Comparison of ENCODE assay signal across 17 mouse cellular contexts in the genomic region with DNA sequence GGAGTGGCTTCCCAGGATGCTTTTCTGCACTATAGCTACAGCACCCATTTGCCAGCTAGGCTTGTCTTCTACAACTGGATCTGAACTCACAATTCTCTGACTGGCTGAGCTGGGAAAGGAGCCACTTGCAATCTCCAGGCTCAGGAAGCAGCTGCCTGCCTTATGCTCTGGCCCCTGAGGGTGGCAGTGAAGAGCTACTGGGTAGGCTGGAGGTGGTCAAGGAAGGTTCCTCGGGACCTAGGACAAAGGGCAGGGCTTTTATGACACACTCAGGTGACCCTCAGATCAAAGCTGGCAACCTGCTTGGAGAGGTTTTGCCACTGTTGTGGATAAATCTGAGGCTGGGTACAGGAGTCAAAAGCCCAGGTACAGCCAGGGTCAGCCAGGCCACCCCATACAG.
DNase-seq lines count a peak whose midpoint lies in the region; ATAC-seq and TF ChIP-seq lines count a peak whose summit lies in the region.
"Had no signal": no experiment of that assay in that cellular context is flagged by ENCODE, and none has a peak within 500 bp of the region (broad histone marks: within the 10 kb centered on the region; RNA-seq: fewer than 3 reads in every experiment).

No protein-coding gene starts in this region.

- no peak overlapping the region for H3K4me3 ChIP-seq in forebrain, postnatal 0 days (ENCODE audit: low read depth, low read length)
- no peak overlapping the region for H3K4me3 ChIP-seq in forebrain, embryonic 12.5 days (replicated peaks)
- no peak overlapping the region for H3K4me3 ChIP-seq in kidney, postnatal 0 days (replicated peaks; ENCODE audit: low read depth, low read length)
- no peak overlapping the region for H3K4me3 ChIP-seq in midbrain, postnatal 0 days (ENCODE audit: low read depth, low read length)
- no peak overlapping the region for H3K4me3 ChIP-seq in midbrain, embryonic 11.5 days (ENCODE audit: low read depth, low read length)
- H3K4me3 ChIP-seq in stomach, postnatal 0 days (ENCODE audit: low read depth, low read length), result no peak overlapping the region
- H3K4me3 ChIP-seq: embryonic facial prominence, embryonic 15.5 days; limb, embryonic 13.5 days; neural tube, embryonic 13.5 days had no signal

- H3K9ac ChIP-seq in forebrain, postnatal 0 days, result no peak overlapping the region
- H3K9ac ChIP-seq in forebrain, embryonic 12.5 days, result no peak overlapping the region
- H3K9ac ChIP-seq in kidney, postnatal 0 days (ENCODE audit: low read depth, low read length), result no peak overlapping the region
- H3K9ac ChIP-seq in midbrain, postnatal 0 days (replicated peaks; ENCODE audit: low read length, poor library complexity, severe bottlenecking), result no peak overlapping the region
- H3K9ac ChIP-seq in midbrain, embryonic 11.5 days (ENCODE audit: low read length), result no peak overlapping the region
- no peak overlapping the region for H3K9ac ChIP-seq in stomach, postnatal 0 days (ENCODE audit: low read length)
- H3K9ac ChIP-seq: embryonic facial prominence, embryonic 15.5 days; limb, embryonic 13.5 days; neural tube, embryonic 13.5 days had no signal

- H3K27me3 ChIP-seq in forebrain, postnatal 0 days (ENCODE audit: insufficient read depth, low read length), result no peaks in the 10 kb centered on the region
- no peaks in the 10 kb centered on the region for H3K27me3 ChIP-seq in forebrain, embryonic 12.5 days
- no peaks in the 10 kb centered on the region for H3K27me3 ChIP-seq in kidney, postnatal 0 days (ENCODE audit: insufficient read depth, low read length)
- H3K27me3 ChIP-seq in midbrain, postnatal 0 days (ENCODE audit: insufficient read depth, low read length), result no peaks in the 10 kb centered on the region
- no peaks in the 10 kb centered on the region for H3K27me3 ChIP-seq in midbrain, embryonic 11.5 days (ENCODE audit: control insufficient read depth, insufficient read depth, low read length)
- H3K27me3 ChIP-seq in stomach, postnatal 0 days (ENCODE audit: control insufficient read depth, insufficient read depth, low read length), result no peaks in the 10 kb centered on the region
- H3K27me3 ChIP-seq: embryonic facial prominence, embryonic 15.5 days; limb, embryonic 13.5 days; neural tube, embryonic 13.5 days had no signal

- H3K36me3 ChIP-seq in forebrain, postnatal 0 days (ENCODE audit: insufficient read depth), result no peaks in the 10 kb centered on the region
- H3K36me3 ChIP-seq in forebrain, embryonic 12.5 days (replicated peaks), result no peaks in the 10 kb centered on the region
- no peaks in the 10 kb centered on the region for H3K36me3 ChIP-seq in kidney, postnatal 0 days (ENCODE audit: insufficient read depth, low read length)
- H3K36me3 ChIP-seq in midbrain, postnatal 0 days (ENCODE audit: insufficient read depth, low read length), result no peaks in the 10 kb centered on the region
- H3K36me3 ChIP-seq in midbrain, embryonic 11.5 days (ENCODE audit: control insufficient read depth, insufficient read depth, low read length), result no peaks in the 10 kb centered on the region
- no peaks in the 10 kb centered on the region for H3K36me3 ChIP-seq in stomach, postnatal 0 days (ENCODE audit: control insufficient read depth, insufficient read depth, low read length)
- H3K36me3 ChIP-seq: embryonic facial prominence, embryonic 15.5 days; limb, embryonic 13.5 days; neural tube, embryonic 13.5 days had no signal

- no peak for TF ChIP-seq EP300 in stomach, postnatal 0 days (optimal IDR thresholded peaks at IDR 0.05)

- TF ChIP-seq CTCF in forebrain, postnatal 0 days (IDR thresholded peaks at IDR 0.05; ENCODE audit: low read depth), result 0 out of 2 replicates have a peak, but pooled peaks have one; percentile 6
- TF ChIP-seq CTCF in kidney, postnatal 0 days (IDR thresholded peaks at IDR 0.05; ENCODE audit: low read depth), result peak; percentile 59; the same call in 1 of the 2 replicates
- TF ChIP-seq CTCF in midbrain, postnatal 0 days (IDR thresholded peaks at IDR 0.05), result peak; percentile 37; the same call in 1 of the 2 replicates
- TF ChIP-seq CTCF in stomach, postnatal 0 days (IDR thresholded peaks at IDR 0.05; ENCODE audit: low read depth), result peak; percentile 54

- DNase-seq in forebrain, postnatal 0 days, result no peak
- no peak for DNase-seq in kidney, postnatal 0 days (ENCODE audit: low spot score)
- DNase-seq in kidney, adult 8-10 months, result no peak
- DNase-seq in midbrain, postnatal 0 days (ENCODE audit: low spot score), result no peak
- no peak for DNase-seq in midbrain, embryonic 11.5 days (ENCODE audit: low spot score, missing footprints)
- no peak for DNase-seq in stomach, postnatal 0 days (ENCODE audit: low spot score)
- DNase-seq in frontal cortex, postnatal 36 days (ENCODE audit: low spot score in 2 of 2), result no peak
- DNase-seq: adrenal gland, postnatal 25 days; heart, postnatal 10 days; lung, postnatal 14 days; right cerebral cortex, postnatal 25 days; thymus, adult 18-20 months had no signal

- H3K4me1 ChIP-seq in forebrain, postnatal 0 days (ENCODE audit: insufficient read depth), result no peaks in the 10 kb centered on the region
- H3K4me1 ChIP-seq in forebrain, embryonic 12.5 days, result no peaks in the 10 kb centered on the region
- H3K4me1 ChIP-seq in kidney, postnatal 0 days (replicated peaks; ENCODE audit: insufficient read depth, low read length), result no peaks in the 10 kb centered on the region
- H3K4me1 ChIP-seq in midbrain, postnatal 0 days (ENCODE audit: insufficient read depth, low read length), result no peaks in the 10 kb centered on the region
- no peaks in the 10 kb centered on the region for H3K4me1 ChIP-seq in midbrain, embryonic 11.5 days (ENCODE audit: control insufficient read depth, insufficient read depth, low read length)
- no peaks in the 10 kb centered on the region for H3K4me1 ChIP-seq in stomach, postnatal 0 days (replicated peaks; ENCODE audit: control insufficient read depth, insufficient read depth)
- H3K4me1 ChIP-seq: embryonic facial prominence, embryonic 15.5 days; limb, embryonic 13.5 days; neural tube, embryonic 13.5 days had no signal

- WGBS in forebrain, postnatal 0 days, result 48% methylated on average over 1 of the region's 1 CpGs
- 30% methylated on average over 1 of the region's 1 CpGs for WGBS in forebrain, embryonic 12.5 days
- WGBS in kidney, postnatal 0 days, result 0% methylated on average over 1 of the region's 1 CpGs
- WGBS in midbrain, postnatal 0 days, result 39% methylated on average over 1 of the region's 1 CpGs
- 40% methylated on average over 1 of the region's 1 CpGs for WGBS in midbrain, embryonic 11.5 days
- 44% methylated on average over 1 of the region's 1 CpGs for WGBS in stomach, postnatal 0 days

- no peak overlapping the region for H3K4me2 ChIP-seq in forebrain, postnatal 0 days (ENCODE audit: low read depth)
- H3K4me2 ChIP-seq in forebrain, embryonic 12.5 days, result no peak overlapping the region
- no peak overlapping the region for H3K4me2 ChIP-seq in kidney, postnatal 0 days (ENCODE audit: low read length)
- H3K4me2 ChIP-seq in midbrain, postnatal 0 days (ENCODE audit: low read depth, low read length, poor library complexity, severe bottlenecking), result no peak overlapping the region
- no peak overlapping the region for H3K4me2 ChIP-seq in midbrain, embryonic 11.5 days
- H3K4me2 ChIP-seq in stomach, postnatal 0 days (replicated peaks; ENCODE audit: low read depth), result no peak overlapping the region
- H3K4me2 ChIP-seq: embryonic facial prominence, embryonic 15.5 days; limb, embryonic 13.5 days; neural tube, embryonic 13.5 days had no signal

- no peak for ATAC-seq in forebrain, postnatal 0 days
- ATAC-seq in forebrain, embryonic 12.5 days (ENCODE audit: low FRiP score), result no peak
- no peak for ATAC-seq in kidney, postnatal 0 days (replicated peaks; ENCODE audit: low FRiP score, low read depth)
- ATAC-seq in midbrain, postnatal 0 days (ENCODE audit: low FRiP score), result no peak
- no peak for ATAC-seq in midbrain, embryonic 11.5 days (ENCODE audit: low FRiP score)
- ATAC-seq in stomach, postnatal 0 days (ENCODE audit: low FRiP score, low TSS enrichment), result no peak
- ATAC-seq: forebrain, embryonic 14.5 days had no signal

- no peaks in the 10 kb centered on the region for H3K9me3 ChIP-seq in forebrain, postnatal 0 days (ENCODE audit: low read length)
- H3K9me3 ChIP-seq in forebrain, embryonic 12.5 days, result no peaks in the 10 kb centered on the region
- no peaks in the 10 kb centered on the region for H3K9me3 ChIP-seq in kidney, postnatal 0 days (replicated peaks; ENCODE audit: low read length)
- H3K9me3 ChIP-seq in midbrain, postnatal 0 days (ENCODE audit: low read length), result no peaks in the 10 kb centered on the region
- H3K9me3 ChIP-seq in midbrain, embryonic 11.5 days (ENCODE audit: control insufficient read depth, low read length), result no peaks in the 10 kb centered on the region
- no peaks in the 10 kb centered on the region for H3K9me3 ChIP-seq in stomach, postnatal 0 days (ENCODE audit: control insufficient read depth, low read length)
- H3K9me3 ChIP-seq: embryonic facial prominence, embryonic 15.5 days had no signal

- H3K27ac ChIP-seq in forebrain, postnatal 0 days (ENCODE audit: low read depth, low read length), result no peak overlapping the region
- H3K27ac ChIP-seq in forebrain, embryonic 12.5 days, result no peak overlapping the region
- no peak overlapping the region for H3K27ac ChIP-seq in kidney, postnatal 0 days
- no peak overlapping the region for H3K27ac ChIP-seq in midbrain, postnatal 0 days (ENCODE audit: low read depth, low read length)
- H3K27ac ChIP-seq in midbrain, embryonic 11.5 days (ENCODE audit: low read depth, low read length), result no peak overlapping the region
- no peak overlapping the region for H3K27ac ChIP-seq in stomach, postnatal 0 days (replicated peaks)
- H3K27ac ChIP-seq: embryonic facial prominence, embryonic 15.5 days; limb, embryonic 13.5 days; neural tube, embryonic 13.5 days had no signal

Comparison
In these comparisons a context has a peak if more than half of its experiments do, and no peak if none do; other contexts are left out.
1. CTCF ChIP-seq: peak in every context shown above with its lines; median percentile 59 in kidney, postnatal 0 days; 54 in stomach, postnatal 0 days; 37 in midbrain, postnatal 0 days; 6 in forebrain, postnatal 0 days.